Mouse (Mus musculus): Measurements from ENCODE around the gene Cdk16.

Gene Cdk16

DNA sequence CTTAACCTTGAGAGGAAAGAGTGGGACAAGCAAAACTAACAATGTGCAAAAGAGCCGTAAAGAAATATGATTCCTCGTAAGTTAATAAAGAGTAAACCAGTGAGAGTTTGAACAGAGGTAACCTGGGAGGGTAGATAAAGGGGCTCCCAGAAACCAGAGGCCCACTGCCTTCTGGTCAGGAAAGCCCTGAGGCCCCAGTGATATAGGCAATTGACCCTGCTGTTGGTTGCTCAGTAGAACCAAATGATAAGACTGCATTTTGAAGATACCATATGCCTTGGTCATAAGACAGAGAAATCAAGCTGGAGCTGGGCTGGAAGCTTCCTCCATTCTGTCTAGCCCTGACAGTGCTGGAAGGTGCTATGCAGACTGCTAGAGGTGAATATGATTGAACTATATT lies 61.1 kb downstream of the Cdk16 start:
- in situ Hi-C loops (cut with MboI; ENCODE audit: low sequenced_read_pairs), result no loop called here

Data from CH12F3 (cell line).